Mouse (Mus musculus): ENCODE measurements at regions not wholly inside any gene's neighbourhood (a gene's known extent, or its start where the extent isn't known, plus 50 kb on each side); places are given as distances from the start of the nearest gene placed in this dataset.
A peak's percentile ranks its signal among the peaks of the same experiment; 100 is the strongest.

GRCm38 (mm10) chr9:31971801-31972628, 58.8 kb upstream of the Barx2 start:
- WGBS, result 14% methylated on average over 7 of the region's 7 CpGs
- peak; percentile 42 for DNase-seq (ENCODE audit: low read depth, low spot score)

- whole genome bisulfite sequencing, result 70% methylated on average over 6 of the region's 6 CpGs
- DNase-seq (ENCODE audit: low read depth, low spot score), result no peak
Measured at GRCm38 (mm10) chr9:31972629-31972993, 59.3 kb upstream of the Barx2 start.

GRCm38 (mm10) chr9:31976191-31976590, 62.9 kb upstream of the Barx2 start:
- 90% methylated on average over 2 of the region's 2 CpGs for WGBS
- no peak for DNase-seq (ENCODE audit: low read depth, low spot score)

GRCm38 (mm10) chr9:31978071-31978470, 64.8 kb upstream of the Barx2 start:
- DNase-seq (ENCODE audit: low read depth, low spot score), result no peak
- 95% methylated on average over 2 of the region's 2 CpGs for WGBS

GRCm38 (mm10) chr9:31979211-31979610, 65.9 kb upstream of the Barx2 start:
- WGBS, result 67% methylated on average over 3 of the region's 3 CpGs
- no peak for DNase-seq (ENCODE audit: low read depth, low spot score)

- no peak for DNase-seq (ENCODE audit: low read depth, low spot score)
- 94% methylated on average over 5 of the region's 5 CpGs for WGBS
Measured at GRCm38 (mm10) chr9:31980459-31980858, 67.2 kb upstream of the Barx2 start.

- DNase-seq (ENCODE audit: low read depth, low spot score), result no peak
- 71% methylated on average over 12 of the region's 12 CpGs for WGBS
Measured at GRCm38 (mm10) chr9:31983759-31984586, 70.7 kb upstream of the Barx2 start.

- DNase-seq (ENCODE audit: low read depth, low spot score), result no peak
- 68% methylated on average over 7 of the region's 7 CpGs for WGBS
Measured at GRCm38 (mm10) chr9:31988826-31989225, 75.6 kb upstream of the Barx2 start.

- WGBS, result 83% methylated on average over 17 of the region's 17 CpGs
- DNase-seq (ENCODE audit: low read depth, low spot score), result no peak
Measured at GRCm38 (mm10) chr9:31989581-31990360, 76.5 kb upstream of the Barx2 start.

GRCm38 (mm10) chr9:31990456-31990855, 77.2 kb upstream of the Barx2 start:
- no peak for DNase-seq (ENCODE audit: low read depth, low spot score)
- 93% methylated on average over 4 of the region's 4 CpGs for WGBS

- WGBS, result 64% methylated on average over 7 of the region's 7 CpGs
- DNase-seq (ENCODE audit: low read depth, low spot score), result no peak
Measured at GRCm38 (mm10) chr9:31993631-31994601, 80.7 kb upstream of the Barx2 start.

- no peak for DNase-seq (ENCODE audit: low read depth, low spot score)
- WGBS, result 66% methylated on average over 3 of the region's 3 CpGs
Measured at GRCm38 (mm10) chr9:31995101-31995500, 81.8 kb upstream of the Barx2 start.

GRCm38 (mm10) chr9:31995700-31996099, 82.4 kb upstream of the Barx2 start:
- DNase-seq (ENCODE audit: low read depth, low spot score), result no peak
- 50% methylated on average over 4 of the region's 4 CpGs for WGBS

GRCm38 (mm10) chr9:31996466-31997177, 83.4 kb upstream of the Barx2 start:
- no peak for DNase-seq (ENCODE audit: low read depth, low spot score)
- 18% methylated on average over 7 of the region's 7 CpGs for WGBS

GRCm38 (mm10) chr9:31997178-31998097, 84.2 kb upstream of the Barx2 start:
- 11% methylated on average over 25 of the region's 25 CpGs for WGBS

GRCm38 (mm10) chr9:31998488-31999280, 85.4 kb upstream of the Barx2 start:
- WGBS, result 36% methylated on average over 4 of the region's 4 CpGs
- DNase-seq (ENCODE audit: low read depth, low spot score), result no peak

More at GRCm38 (mm10) chr9:31997178-31998097, 84.2 kb upstream of the Barx2 start:
- DNase-seq (ENCODE audit: low read depth, low spot score), result no peak

GRCm38 (mm10) chr9:31999760-32000159, 86.5 kb upstream of the Barx2 start:
- WGBS, result 31% methylated on average over 1 of the region's 1 CpGs
- no peak for DNase-seq (ENCODE audit: low read depth, low spot score)
